Comparison of ENCODE assay signal across 14 mouse cellular contexts in the genomic region with DNA sequence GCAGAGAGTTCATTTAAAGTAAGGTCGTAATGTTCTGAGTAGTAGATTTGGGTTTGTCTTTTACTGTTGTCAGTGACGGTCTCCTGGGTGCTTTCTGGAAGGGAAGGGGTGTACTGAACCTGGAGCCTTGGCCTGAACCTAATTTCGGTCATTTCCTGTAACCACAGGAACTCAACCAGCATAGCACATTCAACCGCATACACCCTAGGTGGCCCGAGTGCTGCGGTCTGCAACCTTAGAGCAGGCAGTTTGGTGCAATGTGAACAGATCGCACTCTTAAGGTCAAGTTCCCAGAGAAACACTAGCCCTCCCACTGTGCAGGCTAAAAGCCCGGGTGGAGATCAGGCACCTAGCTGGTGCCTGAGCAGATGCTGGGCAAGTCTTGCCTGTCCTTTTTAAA.
DNase-seq lines count a peak whose midpoint lies in the region.
"Had no signal": no experiment of that assay in that cellular context is flagged by ENCODE, and none has a peak within 500 bp of the region (broad histone marks: within the 10 kb centered on the region; RNA-seq: fewer than 3 reads in every experiment).

No protein-coding gene starts in this region.

- H3K9me3 ChIP-seq in heart, embryonic 10.5 days = no peaks in the 10 kb centered on the region
- H3K9me3 ChIP-seq: midbrain, embryonic 12.5 days had no signal

- DNase-seq in cerebellum, adult 11 months = peak; percentile 9
- DNase-seq in cerebellum, postnatal 4 days (ENCODE audit: low spot score in 2 of 2) = no peak
- peak; percentile 18 to 30 for DNase-seq in spleen, postnatal 36 days (ENCODE audit: low spot score in 2 of 2)
- DNase-seq in spleen, postnatal 10 days (ENCODE audit: low spot score in 2 of 2) = no peak
- DNase-seq in forelimb bud, embryonic 11.5 days (ENCODE audit: low read depth, low spot score) = peak; percentile 53
- peak; percentile 63 to 80 for DNase-seq in natural killer cell, adult 2 months (ENCODE audit: low spot score in 2 of 2)
- DNase-seq in kidney, adult 8-10 months = no peak
- no peak for DNase-seq in heart, embryonic 10.5 days (ENCODE audit: low spot score)
- DNase-seq: adrenal gland, postnatal 25 days; kidney, postnatal 10 days; right cerebral cortex, postnatal 4 days had no signal

- no peak overlapping the region for H3K4me3 ChIP-seq in heart, embryonic 10.5 days
- H3K4me3 ChIP-seq: left cerebral cortex, adult 2 months; midbrain, embryonic 12.5 days had no signal

- peaks cover 36% of the 10 kb centered on the region for H3K4me1 ChIP-seq in heart, embryonic 10.5 days

- WGBS in heart, embryonic 10.5 days = 53% methylated on average over 8 of the region's 8 CpGs

- H3K36me3 ChIP-seq in heart, embryonic 10.5 days = no peaks in the 10 kb centered on the region
- H3K36me3 ChIP-seq: midbrain, embryonic 12.5 days had no signal

- H3K27me3 ChIP-seq in heart, embryonic 10.5 days (ENCODE audit: insufficient read depth, poor library complexity, severe bottlenecking) = no peaks in the 10 kb centered on the region
- H3K27me3 ChIP-seq: midbrain, embryonic 12.5 days had no signal

- H3K27ac ChIP-seq in heart, embryonic 10.5 days = no peak overlapping the region
- H3K27ac ChIP-seq: hindbrain, postnatal 0 days; left cerebral cortex, adult 2 months; midbrain, embryonic 12.5 days had no signal

Comparison
In these comparisons a context has a peak if more than half of its experiments do, and no peak if none do; other contexts are left out.
1. DNase-seq: peak in cerebellum, adult 11 months (single experiment), spleen, postnatal 36 days (2 of 2), forelimb bud, embryonic 11.5 days (single experiment) and natural killer cell, adult 2 months (2 of 2); none in cerebellum, postnatal 4 days (0 of 2), spleen, postnatal 10 days (0 of 2), kidney, adult 8-10 months (0 of 2) and heart, embryonic 10.5 days (single experiment).